Mouse (Mus musculus) liver, embryonic 14.5 days (tissue): ENCODE measurements around the gene Tpst1.

Experiments
- CTCF ChIP-seq: IDR thresholded peaks from 2 replicates; pipeline ENCODE4 v1.5.1; 2016; ENCODE audit warnings: antibody characterized with exemption, low read depth, control low read depth
- EP300 ChIP-seq: IDR thresholded peaks from 2 replicates; pipeline ENCODE4 v1.6.1; 2016; ENCODE audit warnings: antibody characterized with exemption, low read depth

GRCm38 (mm10) chr5:130185312-130185711 lies 112.2 kb downstream of the Tpst1 start:
- TF ChIP-seq CTCF (no peak), EP300 (no peak)
